Mouse (Mus musculus) liver, postnatal 0 days (tissue): Measurements from ENCODE around the gene Gbp7.

Experiments used
- CTCF ChIP-seq: sonication (generic); IDR thresholded peaks from 2 replicates; pipeline ENCODE4 v1.5.1; 2016; ENCODE audit warnings: antibody characterized with exemption, low read depth
- EP300 ChIP-seq: IDR thresholded peaks from 2 replicates; pipeline ENCODE4 v1.6.1; 2016; ENCODE audit warnings: antibody characterized with exemption, low read depth, mild to moderate bottlenecking

GRCm38 (mm10) chr3:142583067-142583466 lies 52.9 kb downstream of the Gbp7 start:
- TF ChIP-seq CTCF (no peak), EP300 (no peak)
